Mouse (Mus musculus) CH12.LX (cell line): ENCODE results near the gene Opcml. TPM values are rescaled to one million over a fixed set of nuclear protein-coding genes. Genes with fewer than 3 reads are reported as not detected.

Source experiments
- DNase-seq: peaks from one replicate; pipeline ENCODE4 v3.0.0-alpha.2; 2013; ENCODE audit errors: extremely low read depth
- H3K27ac ChIP-seq: 2 replicates; pipeline ENCODE4 v1.5.1; 2012; ENCODE audit warnings: low read depth, mild to moderate bottlenecking, control low read depth, moderate library complexity; ENCODE audit not compliant: insufficient read depth
- H3K27me3 ChIP-seq: replicated peaks from 2 replicates; pipeline ENCODE3; 2012; ENCODE audit warnings: inconsistent platforms
- H3K36me3 ChIP-seq, 2 experiments: replicated peaks in 1 of 2; 2 replicates each; pipeline versions ENCODE3 to v1.6.1; 2012; ENCODE audit warnings: inconsistent platforms in 1 of 2, low read length in 1 of 2, mild to moderate bottlenecking in 1 of 2, mixed read lengths in 1 of 2, moderate library complexity in 1 of 2; ENCODE audit not compliant: control insufficient read depth in 1 of 2, insufficient read depth in 1 of 2
- H3K4me1 ChIP-seq, 2 experiments: 2 replicates each; pipeline ENCODE4 v1.6.1; 2012; ENCODE audit warnings: inconsistent platforms in 1 of 2, moderate library complexity in 1 of 2; ENCODE audit not compliant: insufficient read depth in 2 of 2, control insufficient read depth in 1 of 2
- H3K4me2 ChIP-seq: 2 replicates; pipeline ENCODE4 v1.6.1; 2012; ENCODE audit warnings: low read depth, mild to moderate bottlenecking, control low read depth; ENCODE audit not compliant: poor library complexity, insufficient read depth, severe bottlenecking
- H3K4me3 ChIP-seq, 3 experiments: fragments of 150-350 bp in 1 of 3; sonication (generic) in 1 of 3; replicated peaks in 1 of 3; 2 replicates each; pipeline versions ENCODE3 to v1.5.1; 2011 to 2012; ENCODE audit warnings: low read depth in 2 of 3, low read length in 2 of 3, mild to moderate bottlenecking in 2 of 3, moderate library complexity in 2 of 3, control low read depth in 1 of 3, improper control_type of control experiment in 1 of 3, inconsistent platforms in 1 of 3, mixed read lengths in 1 of 3; ENCODE audit not compliant: poor library complexity in 1 of 3
- H3K79me2 ChIP-seq: replicated peaks from 2 replicates; pipeline ENCODE4 v1.6.1; 2012; ENCODE audit warnings: mild to moderate bottlenecking, moderate library complexity; ENCODE audit not compliant: control insufficient read depth, poor library complexity, insufficient read depth, severe bottlenecking; ENCODE audit errors: extremely low read depth
- H3K9ac ChIP-seq: 2 replicates; pipeline ENCODE4 v1.6.1; 2012; ENCODE audit warnings: low read depth, mild to moderate bottlenecking, control low read depth, moderate library complexity; ENCODE audit not compliant: insufficient read depth
- H3K9me3 ChIP-seq: replicated peaks from 2 replicates; pipeline ENCODE3; 2012; ENCODE audit warnings: low read length, inconsistent platforms, mixed read lengths
- BHLHE40 ChIP-seq: IDR thresholded peaks from 2 replicates; pipeline ENCODE4 v1.6.1; 2011; ENCODE audit warnings: mild to moderate bottlenecking, low read depth, low read length, improper control_type of control experiment
- CHD1 ChIP-seq: IDR thresholded peaks from 2 replicates; pipeline ENCODE4 v1.6.1; 2012; ENCODE audit warnings: low read depth, low read length, improper control_type of control experiment, inconsistent platforms
- CTCF ChIP-seq, 2 experiments: IDR thresholded peaks in 1 of 2; conservative IDR thresholded peaks in 1 of 2; 2 replicates each; pipeline ENCODE4 v1.5.1; 2011 to 2012; ENCODE audit warnings: low read depth in 2 of 2, low read length in 2 of 2, improper control_type of control experiment in 1 of 2, inconsistent platforms in 1 of 2, mild to moderate bottlenecking in 1 of 2, moderate library complexity in 1 of 2
- E2F4 ChIP-seq: IDR thresholded peaks from 2 replicates; pipeline ENCODE4 v1.6.1; 2011; ENCODE audit warnings: low read depth, low read length, improper control_type of control experiment; ENCODE audit not compliant: insufficient replicate concordance
- ELF1 ChIP-seq: IDR thresholded peaks from 2 replicates; pipeline ENCODE4 v1.6.1; 2014; ENCODE audit warnings: low read depth, mild to moderate bottlenecking, inconsistent platforms, low read length, improper control_type of control experiment
- EP300 ChIP-seq: IDR thresholded peaks from 2 replicates; pipeline ENCODE4 v1.6.1; 2011; ENCODE audit warnings: low read length, improper control_type of control experiment
- ETS1 ChIP-seq: conservative IDR thresholded peaks from 2 replicates; pipeline ENCODE4 v1.6.1; 2012; ENCODE audit warnings: low read depth, mild to moderate bottlenecking, inconsistent platforms, low read length, improper control_type of control experiment, moderate library complexity
- GABPA ChIP-seq: IDR thresholded peaks from 2 replicates; pipeline ENCODE4 v1.6.1; 2012; ENCODE audit warnings: low read depth, low read length, improper control_type of control experiment, inconsistent platforms; ENCODE audit not compliant: insufficient replicate concordance
- IRF4 ChIP-seq: IDR thresholded peaks from 2 replicates; pipeline ENCODE4 v1.6.1; 2014; ENCODE audit warnings: low read depth, mild to moderate bottlenecking, inconsistent platforms, low read length, improper control_type of control experiment
- JUN ChIP-seq: IDR thresholded peaks from 2 replicates; pipeline ENCODE4 v1.6.1; 2011; ENCODE audit warnings: low read depth, mild to moderate bottlenecking, low read length, improper control_type of control experiment, moderate library complexity; ENCODE audit not compliant: insufficient read depth
- JUND ChIP-seq: conservative IDR thresholded peaks from 2 replicates; pipeline ENCODE4 v1.6.1; 2011; ENCODE audit warnings: low read depth, low read length, improper control_type of control experiment
- KAT2A ChIP-seq: IDR thresholded peaks from 2 replicates; pipeline ENCODE4 v1.6.1; 2012; ENCODE audit warnings: low read length, improper control_type of control experiment, inconsistent platforms; ENCODE audit not compliant: insufficient replicate concordance
- MEF2A ChIP-seq: IDR thresholded peaks from 2 replicates; pipeline ENCODE4 v1.6.1; 2014; ENCODE audit warnings: low read depth, mild to moderate bottlenecking, inconsistent platforms, low read length, improper control_type of control experiment, borderline replicate concordance
- MXI1 ChIP-seq: IDR thresholded peaks from 2 replicates; pipeline ENCODE4 v1.6.1; 2011; ENCODE audit warnings: mild to moderate bottlenecking, low read depth, low read length, improper control_type of control experiment
- NELFE ChIP-seq: IDR thresholded peaks from 2 replicates; pipeline ENCODE4 v1.6.1; 2011; ENCODE audit warnings: low read depth, low read length, improper control_type of control experiment
- NRF1 ChIP-seq: IDR thresholded peaks from 2 replicates; pipeline ENCODE4 v1.6.1; 2014; ENCODE audit warnings: low read depth, mild to moderate bottlenecking, inconsistent platforms, low read length, improper control_type of control experiment, moderate library complexity
- POLR2A ChIP-seq: IDR thresholded peaks from 2 replicates; pipeline ENCODE4 v1.6.1; 2011; ENCODE audit warnings: low read depth, mild to moderate bottlenecking, improper control_type of control experiment, low read length
- POLR2AphosphoS2 ChIP-seq: IDR thresholded peaks from 2 replicates; pipeline ENCODE4 v1.6.1; 2011; ENCODE audit warnings: low read depth, low read length, improper control_type of control experiment
- RCOR1 ChIP-seq: conservative IDR thresholded peaks from 2 replicates; pipeline ENCODE4 v1.6.1; 2012; ENCODE audit warnings: low read depth, mild to moderate bottlenecking, inconsistent platforms, low read length, improper control_type of control experiment
- SIN3A ChIP-seq: IDR thresholded peaks from 2 replicates; pipeline ENCODE4 v1.6.1; 2012; ENCODE audit warnings: low read length, improper control_type of control experiment, inconsistent platforms
- SMC3 ChIP-seq: IDR thresholded peaks from 2 replicates; pipeline ENCODE4 v1.6.1; 2011; ENCODE audit warnings: low read depth, low read length, improper control_type of control experiment
- TCF12 ChIP-seq: IDR thresholded peaks from 2 replicates; pipeline ENCODE4 v1.6.1; 2014; ENCODE audit warnings: low read depth, mild to moderate bottlenecking, inconsistent platforms, low read length, improper control_type of control experiment
- UBTF ChIP-seq: IDR thresholded peaks from 2 replicates; pipeline ENCODE4 v1.6.1; 2012; ENCODE audit warnings: low read depth, mild to moderate bottlenecking, inconsistent platforms, low read length, improper control_type of control experiment, moderate library complexity
- USF1 ChIP-seq: IDR thresholded peaks from 2 replicates; pipeline ENCODE4 v1.6.1; 2014; ENCODE audit warnings: low read depth, mild to moderate bottlenecking, inconsistent platforms, low read length, improper control_type of control experiment
- ZC3H11A ChIP-seq: IDR thresholded peaks from 2 replicates; pipeline ENCODE4 v1.6.1; 2012; ENCODE audit warnings: low read depth, mild to moderate bottlenecking, inconsistent platforms, low read length, improper control_type of control experiment
- ZKSCAN1 ChIP-seq: IDR thresholded peaks from 2 replicates; pipeline ENCODE4 v1.6.1; 2012; ENCODE audit warnings: low read depth, inconsistent platforms, low read length, improper control_type of control experiment, borderline replicate concordance
- ZMIZ1 ChIP-seq: IDR thresholded peaks from 2 replicates; pipeline ENCODE4 v1.6.1; 2012; ENCODE audit warnings: low read depth, mild to moderate bottlenecking, inconsistent platforms, low read length, improper control_type of control experiment
- dilution Hi-C: fragments of 300-500 bp; cut with MboI; formaldehyde crosslinking; loops from 2 replicates; pipeline ENCODE4 v1.14.3; 2020; ENCODE audit warnings: low sequenced_read_pairs; ENCODE audit not compliant: extremely low pct_unique_long_range_greater_than_20kb, extremely low pct_ligation_motif_present
- in situ Hi-C: fragments of 300-500 bp; cut with MboI; formaldehyde crosslinking; loops from 3 replicates; pipeline ENCODE4 v1.14.3; 2019; ENCODE audit warnings: low sequenced_read_pairs, low pct_ligation_motif_present, low pct_unique_long_range_greater_than_20kb, mixed read lengths
- polyA plus RNA-seq: library from polyadenylated mRNA; unstranded; fragments of >175 nt; gene quantifications from 2 replicates; pipeline ENCODE4 v1.2.1, GENCODE M21; 2012; ENCODE audit warnings: low read depth; ENCODE audit not compliant: insufficient read length
- total RNA-seq, 2 experiments: library from RNA; depleted of rRNA; stranded (reverse); fragments of 300-350 nt in 1 of 2; fragments of >200 nt in 1 of 2; gene quantifications; 2 replicates each; pipeline ENCODE4 v1.2.3; 2012 to 2014

Gene Opcml
- total and polyA plus RNA-seq, 3 experiments, result 0.34 to 0.60 TPM; not detected in 1

- in situ Hi-C loops (no loop called here), dilution Hi-C loops (no loop called here)
- DNase-seq, result no peak
These were observed 39.9 kb downstream of the Opcml start for GRCm38 (mm10) chr9:27830519-27830918.

GRCm38 (mm10) chr9:27842806-27843205, 52.2 kb downstream of the Opcml start:
- no peaks in the 10 kb centered on the region for H3K79me2 ChIP-seq
- H3K36me3 ChIP-seq, result no peaks in the 10 kb centered on the region
- H3K27me3 ChIP-seq, result no peaks in the 10 kb centered on the region
- no peak overlapping the region for H3K4me3 ChIP-seq
- in situ Hi-C loops (no loop called here), dilution Hi-C loops (no loop called here)
- no peak for DNase-seq
- H3K9ac ChIP-seq, result no peak overlapping the region
- H3K9me3 ChIP-seq, result no peaks in the 10 kb centered on the region
- H3K4me2 ChIP-seq, result no peak overlapping the region
- TF ChIP-seq IRF4 (no peak), POLR2AphosphoS2 (no peak), UBTF (no peak), SMC3 (no peak), JUND (no peak), E2F4 (no peak), TCF12 (no peak), ETS1 (no peak), EP300 (no peak), KAT2A (no peak), BHLHE40 (no peak), NELFE (no peak), ZMIZ1 (no peak), ZKSCAN1 (no peak), JUN (no peak), POLR2A (no peak), RCOR1 (no peak), CHD1 (no peak)
- TF ChIP-seq, all 38 proteins: peak for 0
- Histone ChIP-seq H3K4me1 (no peaks in the 10 kb centered on the region), H3K27ac (no peak overlapping the region)

More at GRCm38 (mm10) chr9:27830519-27830918, 39.9 kb downstream of the Opcml start:
- no peak overlapping the region for H3K4me2 ChIP-seq
- H3K27ac ChIP-seq, result no peak overlapping the region
- TF ChIP-seq MEF2A (no peak), CTCF (conservative IDR thresholded peaks at IDR 0.05 in 1 of 2, IDR thresholded peaks at IDR 0.05 in 1 of 2; ENCODE audit: low read depth in 2 of 2, low read length in 2 of 2) (no peak), JUND (no peak), NELFE (no peak), RCOR1 (no peak), ZC3H11A (no peak), ELF1 (no peak), USF1 (no peak), SMC3 (no peak), NRF1 (no peak), UBTF (no peak), E2F4 (no peak), MXI1 (no peak), SIN3A (no peak), BHLHE40 (no peak), GABPA (no peak)
- TF ChIP-seq, all 38 proteins: peak for 0
- no peaks in the 10 kb centered on the region for H3K36me3 ChIP-seq
- H3K9me3 ChIP-seq, result no peaks in the 10 kb centered on the region
- no peak overlapping the region for H3K4me3 ChIP-seq
- no peaks in the 10 kb centered on the region for H3K79me2 ChIP-seq
- H3K27me3 ChIP-seq, result no peaks in the 10 kb centered on the region
- H3K4me1 ChIP-seq, result no peaks in the 10 kb centered on the region
- H3K9ac ChIP-seq, result no peak overlapping the region
